Mouse (Mus musculus): ENCODE measurements around the gene Vps37c.

DNA sequence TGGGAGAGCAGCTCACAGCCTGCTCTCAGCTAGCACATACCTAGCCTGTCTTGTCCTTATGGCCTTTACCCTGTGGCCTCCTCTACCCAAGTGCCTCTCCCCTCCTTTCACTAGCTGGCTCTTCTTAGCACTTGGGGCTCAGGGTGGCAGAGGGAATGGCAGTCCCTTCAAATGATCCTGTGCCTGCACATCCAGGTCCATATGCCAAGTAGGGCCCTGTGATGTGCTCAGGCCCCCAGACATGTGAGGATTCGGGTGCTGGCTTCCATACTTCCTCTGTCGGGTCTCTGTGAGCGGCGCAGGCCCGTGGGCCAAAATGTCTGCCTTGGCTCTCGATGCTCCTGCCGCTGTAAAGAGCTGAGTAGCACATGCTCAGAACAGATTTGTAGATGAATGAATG is 47.3 kb downstream of the Vps37c start:
- no peak for TF ChIP-seq POLR2A (IDR thresholded peaks at IDR 0.05; ENCODE audit: insufficient read depth, low read depth, low read length)
- TF ChIP-seq CTCF (IDR thresholded peaks at IDR 0.05) = no peak
